Mouse (Mus musculus) neural tube, embryonic 14.5 days (tissue): ENCODE data around the gene Gm21209. TPM values are rescaled to one million over a fixed set of nuclear protein-coding genes. Genes with fewer than 3 reads are reported as not detected.
"Not testable (repeated sequence)": the region's sequence is repeated elsewhere in the genome, so short reads cannot be mapped to it uniquely, and the experiment has no call there.

Experiments used
- ATAC-seq: fragments of 200-750 bp; cut with Nextera tagmentation; 2 replicates; pipeline ENCODE4 v1.8.0; 2017; ENCODE audit warnings: low read depth, mild to moderate bottlenecking, moderate TSS enrichment, moderate library complexity
- H3K27ac ChIP-seq: fragments of 300-500 bp; sonication (generic); 2 replicates; pipeline ENCODE4 v1.5.1; 2014; ENCODE audit warnings: low read depth, mild to moderate bottlenecking, control low read depth, low read length, moderate library complexity, mixed read lengths
- H3K27me3 ChIP-seq: fragments of 300-500 bp; sonication (generic); 2 replicates; pipeline ENCODE4 v1.6.1; 2014; ENCODE audit warnings: low read length; ENCODE audit not compliant: control insufficient read depth, insufficient read depth
- H3K36me3 ChIP-seq: fragments of 300-500 bp; sonication (generic); 2 replicates; pipeline ENCODE4 v1.6.1; 2014; ENCODE audit warnings: low read length, mixed read lengths; ENCODE audit not compliant: control insufficient read depth, insufficient read depth
- H3K4me1 ChIP-seq: fragments of 300-500 bp; sonication (generic); 2 replicates; pipeline ENCODE4 v1.6.1; 2014; ENCODE audit warnings: low read length; ENCODE audit not compliant: control insufficient read depth, insufficient read depth
- H3K4me2 ChIP-seq: fragments of 300-500 bp; sonication (generic); 2 replicates; pipeline ENCODE4 v1.6.1; 2014; ENCODE audit warnings: mild to moderate bottlenecking, low read depth, low read length, control low read depth
- H3K4me3 ChIP-seq: fragments of 300-500 bp; sonication (generic); 2 replicates; pipeline ENCODE4 v1.5.1; 2014; ENCODE audit warnings: low read depth, low read length, control low read depth, mixed read lengths
- H3K9ac ChIP-seq: fragments of 300-500 bp; sonication (generic); replicated peaks from 2 replicates; pipeline ENCODE4 v1.6.1; 2014; ENCODE audit warnings: low read depth, mild to moderate bottlenecking, control low read depth, low read length, mixed read lengths
- H3K9me3 ChIP-seq: fragments of 300-500 bp; sonication (generic); 2 replicates; pipeline ENCODE4 v1.6.1; 2016; ENCODE audit warnings: low read length; ENCODE audit not compliant: control insufficient read depth
- WGBS: fragments of 180-500 bp; shearing (Covaris S2); extraction: QIAGEN DNeasy Blood & Tissue Kit; methylation state at CpG from one replicate; pipeline ENCODE4 v1.1.7; 2014; 5-methylcytosine and 5-hydroxymethylcytosine counted together
- polyA plus RNA-seq: library from polyadenylated mRNA; unstranded; fragments of >200 nt; fragmentation: Nextera tagmentation; extraction: Ambion mirVana; gene quantifications from 2 replicates; pipeline ENCODE4 v1.2.1, GENCODE M21; 2014

Gene Gm21209
- not detected in 2 replicates for polyA plus RNA-seq

- not testable (repeated sequence) for H3K9ac ChIP-seq, ATAC-seq, H3K27me3 ChIP-seq, H3K36me3 ChIP-seq, H3K4me3 ChIP-seq, H3K9me3 ChIP-seq, H3K27ac ChIP-seq, H3K4me1 ChIP-seq, H3K4me2 ChIP-seq
- no CpG with 5 or more reads among the region's 6 CpGs for WGBS
Measured at GRCm38 (mm10) chrY:49570856-49571255, at the start of gene Gm21209. Gene Gm21209 (plus strand): TSS chrY:49571156.
